Mouse (Mus musculus) stomach, embryonic 14.5 days (tissue): ENCODE measurements around the gene Gpr137. TPM values are rescaled to one million over a fixed set of nuclear protein-coding genes. Genes with fewer than 3 reads are reported as not detected.

Experiments
- ATAC-seq: fragments of 200-750 bp; cut with Nextera tagmentation; 2 replicates; pipeline ENCODE4 v1.8.0; 2017; ENCODE audit warnings: low read depth, moderate TSS enrichment; ENCODE audit not compliant: insufficient number of reproducible peaks, insufficient read depth, low FRiP score
- H3K27ac ChIP-seq: fragments of 300-500 bp; sonication (generic); 2 replicates; pipeline ENCODE4 v1.5.1; 2014; ENCODE audit warnings: mild to moderate bottlenecking, low read length, moderate library complexity, mixed read lengths
- H3K27me3 ChIP-seq: fragments of 300-500 bp; sonication (generic); 2 replicates; pipeline ENCODE4 v1.6.1; 2014; ENCODE audit warnings: low read length, control low read depth, mixed read lengths; ENCODE audit not compliant: control insufficient read depth, insufficient read depth
- H3K36me3 ChIP-seq: fragments of 300-500 bp; sonication (generic); 2 replicates; pipeline ENCODE4 v1.6.1; 2014; ENCODE audit warnings: mild to moderate bottlenecking, control low read depth, low read length, moderate library complexity, mixed read lengths; ENCODE audit not compliant: control insufficient read depth, insufficient read depth
- H3K4me1 ChIP-seq: fragments of 300-500 bp; sonication (generic); 2 replicates; pipeline ENCODE4 v1.6.1; 2014; ENCODE audit warnings: low read length, control low read depth, mixed read lengths; ENCODE audit not compliant: control insufficient read depth, insufficient read depth
- H3K4me2 ChIP-seq: fragments of 300-500 bp; sonication (generic); replicated peaks from 2 replicates; pipeline ENCODE4 v1.6.1; 2014; ENCODE audit warnings: low read depth, low read length, control low read depth
- H3K4me3 ChIP-seq: fragments of 300-500 bp; sonication (generic); 2 replicates; pipeline ENCODE4 v1.5.1; 2014; ENCODE audit warnings: low read depth, low read length, control low read depth
- H3K9ac ChIP-seq: fragments of 300-500 bp; sonication (generic); replicated peaks from 2 replicates; pipeline ENCODE4 v1.6.1; 2014; ENCODE audit warnings: low read depth, mild to moderate bottlenecking, control low read depth, low read length, moderate library complexity, mixed read lengths
- H3K9me3 ChIP-seq: fragments of 300-500 bp; sonication (generic); 2 replicates; pipeline ENCODE4 v1.6.1; 2016; ENCODE audit warnings: low read depth, low read length, control low read depth; ENCODE audit not compliant: control insufficient read depth
- WGBS: fragments of 180-500 bp; shearing (Covaris S2); extraction: QIAGEN DNeasy Blood & Tissue Kit; methylation state at CpG from one replicate; pipeline ENCODE4 v1.1.7; 2014; 5-methylcytosine and 5-hydroxymethylcytosine counted together
- polyA plus RNA-seq: library from polyadenylated mRNA; unstranded; fragments of >200 nt; fragmentation: Nextera tagmentation; extraction: Ambion mirVana; gene quantifications from 2 replicates; pipeline ENCODE4 v1.2.1, GENCODE M21; 2014

Gene Gpr137
- polyA plus RNA-seq, 1 experiment from 2014 or later = 21.8 TPM

DNA sequence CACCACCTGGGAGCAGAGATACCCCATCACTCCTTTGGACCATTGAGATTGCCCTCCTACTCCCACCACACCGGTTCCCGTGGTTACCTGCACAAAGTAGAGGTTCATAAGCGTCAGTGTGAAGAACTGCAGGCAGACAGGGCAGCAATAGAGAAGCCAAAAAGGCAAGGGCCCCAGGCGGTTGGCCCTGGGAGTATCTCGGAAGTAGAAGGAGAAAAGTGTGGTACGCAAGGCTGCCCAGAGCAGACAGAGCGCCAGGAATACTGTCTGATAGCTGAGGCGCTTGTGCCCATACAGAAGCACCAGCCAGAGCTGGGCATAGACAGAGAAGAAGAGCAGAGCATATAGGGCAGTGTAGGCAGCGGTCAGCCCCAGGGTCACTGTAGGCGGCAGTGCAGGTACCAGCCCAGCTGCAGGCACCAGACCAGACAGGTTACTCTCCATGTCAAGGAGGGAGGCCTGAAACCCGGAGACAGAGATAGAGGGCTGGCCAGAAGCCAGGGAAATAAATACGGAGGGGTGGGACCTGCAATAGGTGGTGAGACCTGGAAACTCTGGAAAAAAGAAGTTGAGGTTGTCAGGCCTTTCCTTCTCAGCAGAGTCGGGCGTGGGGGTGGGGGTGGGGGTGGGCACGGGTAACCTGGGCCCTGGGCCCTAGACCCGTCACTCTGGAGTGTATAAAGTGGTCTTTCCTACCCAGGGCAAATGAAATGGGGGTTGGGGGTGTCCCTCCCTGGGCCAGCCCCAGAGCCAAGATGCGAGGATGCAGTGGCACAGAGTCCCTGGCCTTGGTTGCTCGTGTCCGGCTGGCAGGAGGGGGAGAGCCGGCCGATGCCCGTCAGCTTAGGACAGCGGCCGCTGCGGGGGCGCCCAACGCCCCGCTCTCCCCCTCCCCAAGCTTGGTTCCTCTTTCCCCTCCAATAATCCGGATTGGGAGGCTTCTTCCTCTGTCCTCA lies 1.6 kb downstream of the Gpr137 start:
- peaks cover 6% of the 10 kb centered on the region; the same call in 1 of the 2 replicates for H3K27me3 ChIP-seq
- no peak overlapping the region; the same call in 1 of the 2 replicates for H3K27ac ChIP-seq
- H3K4me3 ChIP-seq = peak overlapping the region; percentile 85
- peak overlapping the region; percentile 99 for H3K4me2 ChIP-seq
- peak overlapping the region; percentile 82; the same call in 1 of the 2 replicates for H3K9ac ChIP-seq
- 20% methylated on average over 29 of the region's 29 CpGs for WGBS
- H3K4me1 ChIP-seq = peaks cover 11% of the 10 kb centered on the region; the same call in 1 of the 2 replicates
- H3K36me3 ChIP-seq = no peaks in the 10 kb centered on the region; the same call in 1 of the 2 replicates
- no peak; the same call in 1 of the 2 replicates for ATAC-seq
- no peaks in the 10 kb centered on the region for H3K9me3 ChIP-seq

DNA sequence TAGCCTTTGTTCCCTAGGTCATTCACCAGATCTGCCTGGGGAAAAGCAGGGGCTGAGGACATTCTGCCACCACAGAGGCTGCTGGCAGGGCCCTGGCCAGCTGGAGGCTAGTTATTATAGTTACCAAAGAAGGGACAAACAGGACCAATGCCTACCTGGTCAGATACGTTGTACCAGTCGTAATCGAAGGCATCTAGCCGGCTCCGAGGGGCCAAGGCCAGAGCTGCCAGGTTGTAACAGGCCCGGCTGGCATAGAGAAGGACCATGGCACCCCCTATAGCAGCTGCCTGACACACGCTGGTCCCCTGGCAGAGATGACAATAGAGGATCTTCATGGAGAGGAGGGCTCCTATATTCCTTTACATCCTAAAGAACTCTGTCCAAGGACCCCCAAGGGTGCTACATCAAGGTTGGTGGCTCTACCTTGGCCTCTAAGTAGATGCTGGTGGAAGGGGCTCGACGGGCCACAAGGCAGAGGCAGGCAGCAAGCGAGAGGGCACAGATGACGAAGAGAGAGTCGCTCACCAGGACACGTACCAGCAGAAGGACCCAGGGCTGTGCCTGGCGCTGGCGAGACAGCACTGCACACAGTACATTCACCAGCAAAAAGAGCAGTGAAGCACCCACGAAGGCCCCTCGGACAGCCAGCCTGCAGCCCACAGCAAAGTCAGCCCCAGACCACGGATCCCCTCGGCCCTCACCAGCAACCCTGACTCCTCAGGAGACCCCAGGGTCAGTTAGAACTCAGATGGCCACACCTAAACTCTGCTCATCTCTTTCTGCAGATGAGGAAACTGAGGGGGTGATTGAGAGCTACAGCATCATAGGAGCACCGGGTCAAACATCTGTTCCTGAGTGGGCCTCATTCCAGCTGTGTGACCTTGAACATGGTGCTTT lies 2.9 kb downstream of the Gpr137 start:
- peaks cover 14% of the 10 kb centered on the region for H3K27me3 ChIP-seq
- no peaks in the 10 kb centered on the region for H3K9me3 ChIP-seq
- no peaks in the 10 kb centered on the region; the same call in 1 of the 2 replicates for H3K36me3 ChIP-seq
- no peak overlapping the region for H3K4me2 ChIP-seq
- no peak overlapping the region for H3K9ac ChIP-seq
- H3K27ac ChIP-seq = no peak overlapping the region
- WGBS = 91% methylated on average over 20 of the region's 20 CpGs
- no peak for ATAC-seq
- H3K4me1 ChIP-seq = peaks cover 12% of the 10 kb centered on the region; the same call in 1 of the 2 replicates
- H3K4me3 ChIP-seq = no peak overlapping the region

DNA sequence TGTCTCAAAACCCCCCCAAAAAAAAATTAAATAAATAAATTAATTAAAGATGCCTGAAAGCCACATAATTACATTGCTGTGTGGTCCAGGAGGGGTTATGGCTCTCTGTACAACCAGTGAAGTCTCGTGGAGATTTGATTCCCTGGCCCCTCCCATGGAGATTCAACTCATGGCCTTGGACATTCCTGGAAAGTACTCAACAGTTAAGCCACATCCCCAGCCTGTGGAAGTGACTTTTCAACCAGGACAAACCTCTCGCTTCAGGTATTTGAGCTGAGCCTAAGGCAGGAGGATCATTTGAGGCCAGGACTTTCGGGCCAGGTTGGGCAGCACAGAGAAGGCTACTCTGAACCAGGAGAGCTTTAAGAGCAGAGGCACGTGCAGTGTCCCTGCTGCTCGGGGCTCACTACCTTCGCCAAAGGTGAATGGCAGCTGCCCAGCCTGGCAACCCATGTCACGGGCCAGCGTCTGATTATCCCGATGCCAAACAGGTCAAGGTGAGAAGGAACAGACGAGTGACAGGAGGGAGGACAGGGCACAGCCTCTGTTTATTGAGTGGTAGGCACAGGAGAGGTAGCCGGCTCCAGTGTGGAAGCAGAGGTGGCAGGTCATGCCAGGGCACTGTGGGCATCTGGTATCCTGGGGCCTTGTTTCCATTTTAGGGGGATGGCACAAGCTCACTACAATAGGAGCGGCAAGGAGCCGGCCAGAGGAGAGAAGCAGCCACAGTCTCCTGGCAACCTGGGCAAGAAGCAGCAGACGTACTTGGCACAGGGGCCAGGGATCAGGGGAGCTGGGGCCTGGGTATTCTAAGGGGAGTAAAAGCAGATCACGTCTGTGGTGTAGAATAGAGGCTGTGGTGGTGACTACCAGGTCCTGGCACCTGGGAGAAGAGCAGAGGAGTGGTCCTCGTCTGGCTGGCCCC lies 4.5 kb downstream of the Gpr137 start:
- ATAC-seq = no peak
- Histone ChIP-seq H3K4me2 (no peak overlapping the region), H3K9me3 (no peaks in the 10 kb centered on the region), H3K4me3 (no peak overlapping the region), H3K27me3 (peaks cover 26% of the 10 kb centered on the region), H3K27ac (no peak overlapping the region), H3K4me1 (peaks cover 19% of the 10 kb centered on the region; the same call in 1 of the 2 replicates), H3K9ac (no peak overlapping the region), H3K36me3 (no peaks in the 10 kb centered on the region)
- 79% methylated on average over 16 of the region's 16 CpGs for WGBS

DNA sequence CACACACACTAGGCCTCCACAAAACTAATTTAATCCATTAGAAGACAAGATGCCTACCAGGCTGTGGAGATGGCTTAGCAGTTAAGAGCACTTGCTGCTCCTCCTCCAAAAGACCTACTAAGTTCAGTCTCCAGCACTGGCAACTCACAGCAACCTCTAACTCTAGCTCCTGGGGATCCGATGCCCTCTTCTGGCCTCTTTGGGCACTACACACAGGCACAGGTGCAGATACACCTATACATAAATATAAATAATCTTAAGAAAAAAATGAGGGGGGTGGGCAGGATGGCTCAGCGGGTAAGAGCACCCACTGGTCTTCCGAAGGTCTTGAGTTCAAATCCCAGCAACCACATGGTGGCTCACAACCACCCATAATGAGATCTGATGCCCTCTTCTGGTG lies 6.0 kb downstream of the Gpr137 start:
- Histone ChIP-seq H3K4me1 (peaks cover 18% of the 10 kb centered on the region; the same call in 1 of the 2 replicates), H3K36me3 (no peaks in the 10 kb centered on the region), H3K9ac (no peak overlapping the region), H3K27ac (no peak overlapping the region), H3K9me3 (no peaks in the 10 kb centered on the region), H3K27me3 (peaks cover 39% of the 10 kb centered on the region), H3K4me3 (no peak overlapping the region), H3K4me2 (no peak overlapping the region)
- no peak for ATAC-seq
- 25% methylated on average over 3 of the region's 3 CpGs for WGBS

DNA sequence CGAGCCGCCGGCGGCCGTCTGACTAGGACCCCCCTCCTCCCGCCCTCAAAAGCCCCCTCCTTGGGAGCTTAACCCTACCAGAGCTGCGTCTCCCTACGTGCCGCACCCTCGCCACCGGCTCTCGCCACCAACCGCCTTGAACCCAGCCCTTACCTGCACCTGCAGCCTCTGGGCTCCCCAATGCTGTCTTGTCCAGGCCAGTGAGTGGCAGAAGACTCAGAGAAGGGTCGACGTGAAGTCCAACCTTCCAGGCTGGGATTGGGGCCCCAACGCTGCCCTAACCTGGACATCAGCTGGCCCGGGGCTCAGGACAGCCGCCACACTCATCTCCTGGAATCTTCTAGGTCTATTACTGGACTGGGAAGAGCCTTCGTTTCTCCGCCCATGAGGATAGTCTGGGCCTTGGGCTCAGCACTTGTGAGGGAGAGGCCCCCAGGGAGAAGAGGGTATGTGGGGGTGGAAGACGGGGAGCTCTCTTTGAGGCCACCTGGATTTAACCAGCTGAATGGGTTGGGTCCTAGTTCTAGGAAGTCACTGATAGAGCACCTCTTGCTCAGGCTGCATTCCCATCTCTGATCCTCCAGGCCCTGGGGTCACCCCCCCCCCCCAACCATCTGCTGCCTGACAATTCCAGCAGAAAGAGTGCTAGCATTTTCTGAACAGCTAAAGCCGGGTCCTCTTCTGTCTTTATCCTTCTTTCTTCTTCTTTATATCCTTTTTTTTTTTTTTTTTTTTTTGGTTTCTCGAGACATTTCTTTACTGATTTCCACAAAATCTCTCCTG lies 7.9 kb downstream of the Gpr137 start, which contains the start of gene Kcnk4:
TSS of gene Kcnk4 (minus strand) at position 321 of the 783 bp plus-strand sequence.
- Histone ChIP-seq H3K36me3 (no peaks in the 10 kb centered on the region), H3K4me2 (peak within 1 kb of the TSS; percentile 83), H3K9ac (peak within 1 kb of the TSS; percentile 30; the same call in 1 of the 2 replicates), H3K4me3 (peak within 1 kb of the TSS; percentile 42), H3K9me3 (no peaks in the 10 kb centered on the region), H3K27ac (no peak within 1 kb of the TSS), H3K4me1 (peaks cover 10% of the 10 kb centered on the region; the same call in 1 of the 2 replicates), H3K27me3 (peaks cover 39% of the 10 kb centered on the region)
- no peak for ATAC-seq
- 11% methylated on average over 23 of the region's 23 CpGs for WGBS

DNA sequence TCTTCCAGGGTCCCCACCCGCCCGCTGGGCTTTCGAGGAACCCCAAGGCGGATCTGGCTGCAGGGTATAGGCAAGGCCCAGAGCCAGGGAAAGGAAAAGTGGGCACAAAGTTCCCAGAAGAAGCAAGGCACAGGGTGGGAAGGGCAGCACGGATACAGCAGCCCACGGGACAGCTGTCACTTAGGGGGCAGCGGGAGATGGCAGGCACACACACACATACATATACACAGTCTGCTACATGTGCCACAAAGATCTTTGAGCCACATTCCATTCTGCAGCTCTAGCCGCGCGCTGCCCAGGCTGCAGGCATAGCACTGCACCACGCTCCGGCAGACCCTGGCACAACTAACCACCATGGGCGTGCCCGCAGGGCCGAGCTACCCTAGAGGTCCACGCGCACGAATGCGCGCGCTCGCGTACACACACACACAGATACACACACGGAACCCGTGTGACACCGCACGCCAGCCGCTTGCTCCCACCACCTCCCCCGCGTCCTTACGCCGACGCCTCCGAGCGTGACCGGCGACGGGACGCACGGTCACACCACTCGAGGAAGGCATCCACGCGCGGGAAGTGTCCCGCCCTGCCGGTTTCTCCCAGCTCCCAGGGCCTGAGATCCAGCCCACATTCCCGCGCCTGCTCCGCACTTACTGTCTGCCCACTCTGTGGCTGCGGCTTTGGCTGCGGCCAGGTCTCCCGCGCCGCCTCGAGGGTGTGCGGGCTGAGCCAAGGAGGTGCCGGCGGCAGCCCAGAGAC lies 8.7 kb downstream of the Gpr137 start:
- peak overlapping the region; percentile 83 for H3K4me2 ChIP-seq
- no peaks in the 10 kb centered on the region for H3K36me3 ChIP-seq
- peaks cover 39% of the 10 kb centered on the region for H3K27me3 ChIP-seq
- WGBS = 5% methylated on average over 58 of the region's 58 CpGs
- peak overlapping the region; percentile 42 for H3K4me3 ChIP-seq
- no peak overlapping the region for H3K27ac ChIP-seq
- ATAC-seq = no peak
- peaks cover 10% of the 10 kb centered on the region; the same call in 1 of the 2 replicates for H3K4me1 ChIP-seq
- no peaks in the 10 kb centered on the region for H3K9me3 ChIP-seq
- peak overlapping the region; percentile 30; the same call in 1 of the 2 replicates for H3K9ac ChIP-seq

DNA sequence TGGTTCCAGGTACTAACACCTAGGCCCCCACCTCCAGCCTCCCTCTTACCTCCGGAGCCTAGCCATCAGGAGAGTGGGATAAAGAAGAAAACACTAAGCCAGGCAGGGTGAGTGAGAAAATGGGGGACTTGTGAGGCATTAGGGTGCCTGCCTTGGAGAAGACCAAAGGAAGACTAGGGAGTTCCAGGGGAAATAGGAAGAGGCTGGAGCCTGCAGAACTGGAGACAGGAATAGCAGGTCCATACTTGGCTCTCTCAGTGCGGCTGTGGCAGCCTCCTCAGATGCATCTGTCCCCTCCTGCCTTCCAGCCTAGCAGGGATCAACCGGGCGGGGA lies 9.2 kb downstream of the Gpr137 start:
- Histone ChIP-seq H3K27ac (no peak overlapping the region), H3K36me3 (no peaks in the 10 kb centered on the region), H3K4me3 (no peak overlapping the region), H3K4me2 (0 out of 2 replicates have a peak overlapping the region, but pooled peaks have one; percentile 83), H3K4me1 (peaks cover 10% of the 10 kb centered on the region; the same call in 1 of the 2 replicates), H3K27me3 (peaks cover 39% of the 10 kb centered on the region), H3K9me3 (no peaks in the 10 kb centered on the region), H3K9ac (no peak overlapping the region)
- ATAC-seq = no peak
- 30% methylated on average over 4 of the region's 4 CpGs for WGBS
